8 mouse cellular contexts compared by ENCODE assay signal in genomic region chr10:86685179-86686016, GRCm38 (mm10). TPM values are rescaled to one million over a fixed set of nuclear protein-coding genes. Genes with fewer than 3 reads are reported as not detected.
DNase-seq lines count a peak whose midpoint lies in the region; ATAC-seq and TF ChIP-seq lines count a peak whose summit lies in the region.
"Not testable (repeated sequence)": the region's sequence is repeated elsewhere in the genome, so short reads cannot be mapped to it uniquely, and the experiment has no call there.

No protein-coding gene starts in this region.

- H3K4me3 ChIP-seq in lung, embryonic 16.5 days (ENCODE audit: low read length) = peak overlapping the region; percentile 62
- H3K4me3 ChIP-seq in thymus, adult 2 months (ENCODE audit: control insufficient read depth, insufficient read depth, low read length) = peak overlapping the region; percentile 76

- DNase-seq in MEL-GATA-1-ER (ENCODE audit: extremely low read depth, low read depth) = peak; percentile 71
- peak; percentile 85 for DNase-seq in cerebellum, adult 8-10 months
- DNase-seq in forelimb bud, embryonic 11.5 days (ENCODE audit: low read depth, low spot score) = peak; percentile 75
- DNase-seq in layer of hippocampus, adult 9-11 months = peak; percentile 72
- DNase-seq in ovary, adult 18-20 months (ENCODE audit: low spot score) = peak; percentile 54
- peak; percentile 84 for DNase-seq in thymus, adult 2 months

- TF ChIP-seq POLR2A in thymus, adult 2 months (IDR thresholded peaks at IDR 0.05; ENCODE audit: control insufficient read depth, extremely low read depth, insufficient read depth, low read length, poor library complexity) = peak; percentile 31; the same call in 1 of the 2 replicates

- H3K27me3 ChIP-seq in lung, embryonic 16.5 days (ENCODE audit: control insufficient read depth, insufficient read depth, low read depth, low read length); thymus, adult 2 months (ENCODE audit: control insufficient read depth, insufficient read depth, low read length): not testable (repeated sequence)

- peak overlapping the region; percentile 89 for H3K9ac ChIP-seq in lung, embryonic 16.5 days (ENCODE audit: low read length)

- not testable (repeated sequence) for TF ChIP-seq CTCF in thymus, adult 2 months (IDR thresholded peaks at IDR 0.05; ENCODE audit: borderline replicate concordance, control insufficient read depth, extremely low read depth, insufficient read depth, low read length, poor library complexity)

- H3K4me1 ChIP-seq in lung, embryonic 16.5 days (replicated peaks; ENCODE audit: control insufficient read depth, insufficient read depth, low read length); thymus, adult 2 months (replicated peaks; ENCODE audit: control insufficient read depth, insufficient read depth, low read length): not testable (repeated sequence)

- peak overlapping the region; percentile 77 for H3K27ac ChIP-seq in lung, embryonic 16.5 days (ENCODE audit: low read length)
- H3K27ac ChIP-seq in thymus, adult 2 months (ENCODE audit: control insufficient read depth, insufficient read depth, low read length) = peak overlapping the region; percentile 82; the same call in 1 of the 2 replicates

- WGBS in lung, embryonic 16.5 days = under 1% methylated on average over 49 of the region's 53 CpGs
- WGBS in thymus, adult 2 months = under 1% methylated on average over 53 of the region's 53 CpGs

- H3K4me2 ChIP-seq in lung, embryonic 16.5 days (ENCODE audit: low read depth, low read length) = peak overlapping the region; percentile 58

- not testable (repeated sequence) for H3K9me3 ChIP-seq in lung, embryonic 16.5 days (ENCODE audit: control insufficient read depth, low read length)

- not testable (repeated sequence) for H3K36me3 ChIP-seq in lung, embryonic 16.5 days (ENCODE audit: control insufficient read depth, insufficient read depth, low read length); thymus, adult 2 months (ENCODE audit: control insufficient read depth, insufficient read depth, low read length)

- ATAC-seq in hematopoietic stem cell, adult 5-6 weeks (replicated peaks in 1 of 2; ENCODE audit: insufficient read depth in 1 of 2, low FRiP score in 2 of 2, low TSS enrichment in 1 of 2, low read depth in 1 of 2, poor library complexity in 2 of 2, severe bottlenecking in 2 of 2) = peak; percentile 91 to 92
- peak; percentile 90 for ATAC-seq in lung, embryonic 16.5 days (ENCODE audit: low read depth)

RNA-seq across cellular contexts. Expression of gene Hsp90b1, which starts 19.9 kb away (rescaled TPM):
- total RNA-seq in hematopoietic stem cell, adult 5-6 weeks (2017) = 518 and 623 TPM in 2 replicates
- 771 and 809 TPM in 2 replicates for polyA plus RNA-seq in lung, embryonic 16.5 days (2015; fragmentation: Nextera tagmentation; extraction: Ambion mirVana)
- polyA plus RNA-seq in thymus, adult 2 months (2012; rRNA removed) = 34.6 and 38.1 TPM in 2 replicates

RNA-seq across cellular contexts. Expression of gene Ttc41, which starts 20.2 kb away (rescaled TPM):
- total RNA-seq in hematopoietic stem cell, adult 5-6 weeks (2017) = 1.7 and 3.0 TPM in 2 replicates
- polyA plus RNA-seq in lung, embryonic 16.5 days (2015; fragmentation: Nextera tagmentation; extraction: Ambion mirVana) = 1.3 and 1.5 TPM in 2 replicates
- 0.93 and 1.0 TPM in 2 replicates for polyA plus RNA-seq in thymus, adult 2 months (2012; rRNA removed)

Comparison
In these comparisons a context has a peak if more than half of its experiments do, and no peak if none do; other contexts are left out.
1. Peak in every context shown above with its lines: DNase-seq, ATAC-seq, H3K4me3 ChIP-seq and H3K27ac ChIP-seq.
2. RNA of gene Hsp90b1, which starts 19.9 kb away (polyA plus RNA-seq): 771 to 809 TPM in lung, embryonic 16.5 days; 34.6 to 38.1 TPM in thymus, adult 2 months; every median in the first group is over 10 times any median in the second.